ENCODE assay signal across 12 mouse cellular contexts in the genomic region with DNA sequence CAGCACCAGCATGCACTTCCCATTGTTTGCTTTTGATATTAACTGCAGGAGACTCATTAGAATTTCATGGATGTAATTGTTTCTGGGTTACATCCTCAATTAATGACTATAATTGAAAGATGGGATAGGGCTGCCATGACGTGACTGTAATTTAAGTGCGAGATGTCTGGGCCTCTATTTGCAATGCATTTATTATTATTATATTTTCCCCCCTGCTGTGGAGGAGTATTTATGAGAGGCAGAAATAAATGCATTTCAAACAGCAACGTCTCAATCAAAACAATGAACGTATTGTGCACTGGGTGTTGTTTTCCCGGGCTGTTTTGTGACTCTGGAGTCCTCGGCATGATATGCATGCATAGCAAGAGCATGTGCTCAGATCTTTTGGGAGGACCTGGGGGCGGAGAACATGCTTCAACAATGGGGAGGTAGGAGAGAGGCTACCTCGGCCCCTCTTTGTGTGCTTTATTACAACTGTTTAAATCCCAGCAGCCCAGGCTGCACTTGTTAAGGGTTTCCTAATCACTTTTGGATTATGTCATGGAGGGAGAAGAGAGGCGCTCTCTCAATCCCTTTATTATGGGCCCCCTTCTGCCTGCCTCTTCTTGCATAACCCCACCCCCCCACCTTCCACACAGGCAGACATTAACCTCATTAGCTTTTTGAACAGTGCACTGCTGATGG.
DNase-seq lines count a peak whose midpoint lies in the region; ATAC-seq and TF ChIP-seq lines count a peak whose summit lies in the region.
"Had no signal": no experiment of that assay in that cellular context is flagged by ENCODE, and none has a peak within 500 bp of the region (broad histone marks: within the 10 kb centered on the region; RNA-seq: fewer than 3 reads in every experiment).

No protein-coding gene starts in this region.

- ATAC-seq in forebrain, embryonic 15.5 days (replicated peaks) = peak; percentile 85
- 0 out of 2 replicates have a peak, but pooled peaks have one; percentile 17 for ATAC-seq in liver, postnatal 0 days
- no peak for ATAC-seq in megakaryocyte, adult 5-6 weeks (ENCODE audit: poor library complexity, severe bottlenecking)

- H3K9me3 ChIP-seq in embryonic facial prominence, embryonic 10.5 days = no peaks in the 10 kb centered on the region
- no peaks in the 10 kb centered on the region for H3K9me3 ChIP-seq in forebrain, embryonic 15.5 days
- no peaks in the 10 kb centered on the region for H3K9me3 ChIP-seq in liver, postnatal 0 days (ENCODE audit: low read length)
- H3K9me3 ChIP-seq: liver, embryonic 15.5 days had no signal

- H3K4me1 ChIP-seq in embryonic facial prominence, embryonic 10.5 days = peaks cover 8% of the 10 kb centered on the region
- H3K4me1 ChIP-seq in forebrain, embryonic 15.5 days = peaks cover 20% of the 10 kb centered on the region
- H3K4me1 ChIP-seq in liver, postnatal 0 days (ENCODE audit: insufficient read depth) = no peaks in the 10 kb centered on the region
- H3K4me1 ChIP-seq: liver, embryonic 15.5 days had no signal

- TF ChIP-seq EP300 in liver, postnatal 0 days (IDR thresholded peaks at IDR 0.05; ENCODE audit: low read depth) = no peak

- DNase-seq in embryonic facial prominence, embryonic 10.5 days (ENCODE audit: low spot score) = no peak
- DNase-seq in liver, postnatal 0 days = no peak
- DNase-seq in retina, postnatal 1 day = peak; percentile 94
- no peak for DNase-seq in cerebellum, adult 18-20 months
- DNase-seq in cerebellum, postnatal 14 days = no peak
- DNase-seq: cerebellum, adult 11 months; heart, postnatal 36 days; right cerebral cortex, postnatal 4 days had no signal

- H3K4me2 ChIP-seq in forebrain, embryonic 15.5 days (replicated peaks) = no peak overlapping the region
- H3K4me2 ChIP-seq in liver, postnatal 0 days (ENCODE audit: low read depth, low read length) = no peak overlapping the region
- H3K4me2 ChIP-seq: liver, embryonic 15.5 days had no signal

- no peak overlapping the region for H3K4me3 ChIP-seq in embryonic facial prominence, embryonic 10.5 days
- no peak overlapping the region for H3K4me3 ChIP-seq in forebrain, embryonic 15.5 days
- H3K4me3 ChIP-seq in liver, postnatal 0 days (ENCODE audit: low read depth, low read length) = no peak overlapping the region
- H3K4me3 ChIP-seq: erythroblast, embryonic 14.5 days; liver, embryonic 15.5 days had no signal

- H3K9ac ChIP-seq in forebrain, embryonic 15.5 days (replicated peaks) = no peak overlapping the region
- H3K9ac ChIP-seq in liver, postnatal 0 days (replicated peaks) = no peak overlapping the region
- H3K9ac ChIP-seq: liver, embryonic 15.5 days had no signal

- H3K27ac ChIP-seq in embryonic facial prominence, embryonic 10.5 days (replicated peaks) = peak overlapping the region; percentile 48; the same call in 1 of the 2 replicates
- H3K27ac ChIP-seq in forebrain, embryonic 15.5 days (replicated peaks) = peak overlapping the region; percentile 56
- no peak overlapping the region for H3K27ac ChIP-seq in liver, postnatal 0 days (ENCODE audit: low read depth)
- H3K27ac ChIP-seq: liver, embryonic 15.5 days had no signal

- 59% methylated on average over 9 of the region's 9 CpGs for WGBS in embryonic facial prominence, embryonic 10.5 days
- 6% methylated on average over 9 of the region's 9 CpGs for WGBS in forebrain, embryonic 15.5 days
- WGBS in liver, postnatal 0 days (ENCODE audit: insufficient replicate concordance) = 77% methylated on average over 9 of the region's 9 CpGs

- no peak for TF ChIP-seq CTCF in liver, postnatal 0 days (IDR thresholded peaks at IDR 0.05; ENCODE audit: low read depth)

- H3K36me3 ChIP-seq in embryonic facial prominence, embryonic 10.5 days (replicated peaks) = no peaks in the 10 kb centered on the region
- no peaks in the 10 kb centered on the region for H3K36me3 ChIP-seq in forebrain, embryonic 15.5 days
- H3K36me3 ChIP-seq in liver, postnatal 0 days (replicated peaks; ENCODE audit: insufficient read depth, low read length) = no peaks in the 10 kb centered on the region
- H3K36me3 ChIP-seq: liver, embryonic 15.5 days had no signal

- no peaks in the 10 kb centered on the region for H3K27me3 ChIP-seq in embryonic facial prominence, embryonic 10.5 days (replicated peaks; ENCODE audit: low read depth, poor library complexity, severe bottlenecking)
- no peaks in the 10 kb centered on the region for H3K27me3 ChIP-seq in forebrain, embryonic 15.5 days
- H3K27me3 ChIP-seq in liver, postnatal 0 days (ENCODE audit: insufficient read depth, low read length) = no peaks in the 10 kb centered on the region
- H3K27me3 ChIP-seq: liver, embryonic 15.5 days had no signal
